Mouse (Mus musculus): ENCODE data around the gene Slc5a5.

GRCm38 (mm10) chr8:70884186-70884585 lies 8.4 kb downstream of the Slc5a5 start:
- TF ChIP-seq CTCF (IDR thresholded peaks at IDR 0.05; ENCODE audit: low read depth) (no peak), EP300 (IDR thresholded peaks at IDR 0.05; ENCODE audit: low read depth) (no peak)

Measured in liver, postnatal 0 days (tissue).